Comparison of ENCODE assay signal across 20 mouse cellular contexts in genomic region chr17:31144040-31145037, GRCm38 (mm10). TPM values are rescaled to one million over a fixed set of nuclear protein-coding genes. Genes with fewer than 3 reads are reported as not detected.
DNase-seq lines count a peak whose midpoint lies in the region; ATAC-seq and TF ChIP-seq lines count a peak whose summit lies in the region.
"Had no signal": no experiment of that assay in that cellular context is flagged by ENCODE, and none has a peak within 500 bp of the region (broad histone marks: within the 10 kb centered on the region; RNA-seq: fewer than 3 reads in every experiment).

TSS of gene Tff2 (minus strand) at chr17:31144282.

- no peaks in the 10 kb centered on the region for H3K4me1 ChIP-seq in kidney, postnatal 0 days (replicated peaks; ENCODE audit: insufficient read depth, low read length)
- no peaks in the 10 kb centered on the region for H3K4me1 ChIP-seq in kidney, embryonic 16.5 days (ENCODE audit: insufficient read depth, low read length)
- 0 out of 2 replicates have a peak, but pooled peaks cover 4% of the 10 kb centered on the region for H3K4me1 ChIP-seq in intestine, postnatal 0 days (replicated peaks; ENCODE audit: control insufficient read depth, insufficient read depth, low read length)
- H3K4me1 ChIP-seq in stomach, embryonic 16.5 days (ENCODE audit: control insufficient read depth, insufficient read depth, low read length), result no peaks in the 10 kb centered on the region
- H3K4me1 ChIP-seq: liver, embryonic 13.5 days; neural tube, embryonic 12.5 days had no signal

- ATAC-seq in kidney, postnatal 0 days (replicated peaks; ENCODE audit: low FRiP score, low read depth), result no peak; the same call in 1 of the 2 replicates
- ATAC-seq in kidney, embryonic 16.5 days (ENCODE audit: low FRiP score, low TSS enrichment), result no peak
- ATAC-seq in intestine, postnatal 0 days, result peak; percentile 57; the same call in 1 of the 2 replicates
- ATAC-seq in stomach, embryonic 16.5 days (ENCODE audit: insufficient read depth, low FRiP score), result peak; percentile 86; the same call in 1 of the 2 replicates
- ATAC-seq: forebrain, embryonic 16.5 days had no signal

- no peaks in the 10 kb centered on the region for H3K27me3 ChIP-seq in kidney, postnatal 0 days (ENCODE audit: insufficient read depth, low read length)
- no peaks in the 10 kb centered on the region for H3K27me3 ChIP-seq in kidney, embryonic 16.5 days (ENCODE audit: insufficient read depth, low read length)
- no peaks in the 10 kb centered on the region for H3K27me3 ChIP-seq in intestine, postnatal 0 days (replicated peaks; ENCODE audit: control insufficient read depth, insufficient read depth, low read length)
- H3K27me3 ChIP-seq in stomach, embryonic 16.5 days (ENCODE audit: control insufficient read depth, insufficient read depth, low read length), result no peaks in the 10 kb centered on the region
- H3K27me3 ChIP-seq: hindbrain, embryonic 15.5 days; liver, embryonic 13.5 days; midbrain, embryonic 12.5 days; neural tube, embryonic 12.5 days had no signal

- H3K4me3 ChIP-seq in kidney, postnatal 0 days (replicated peaks; ENCODE audit: low read depth, low read length), result no peak within 1 kb of the TSS
- H3K4me3 ChIP-seq in kidney, embryonic 16.5 days (ENCODE audit: low read length), result no peak within 1 kb of the TSS
- H3K4me3 ChIP-seq in intestine, postnatal 0 days (ENCODE audit: low read depth, low read length), result no peak within 1 kb of the TSS
- no peak within 1 kb of the TSS for H3K4me3 ChIP-seq in stomach, embryonic 16.5 days (replicated peaks; ENCODE audit: low read length)
- H3K4me3 ChIP-seq: hindbrain, embryonic 15.5 days; liver, embryonic 13.5 days; midbrain, embryonic 12.5 days; neural tube, embryonic 12.5 days had no signal

- 60% methylated on average over 15 of the region's 15 CpGs for WGBS in kidney, postnatal 0 days
- WGBS in kidney, embryonic 16.5 days, result 61% methylated on average over 15 of the region's 15 CpGs
- WGBS in intestine, postnatal 0 days, result 44% methylated on average over 15 of the region's 15 CpGs
- 54% methylated on average over 15 of the region's 15 CpGs for WGBS in stomach, embryonic 16.5 days

- no peak within 1 kb of the TSS for H3K4me2 ChIP-seq in kidney, postnatal 0 days (ENCODE audit: low read length)
- H3K4me2 ChIP-seq in kidney, embryonic 16.5 days (replicated peaks; ENCODE audit: low read depth, low read length), result no peak within 1 kb of the TSS
- no peak within 1 kb of the TSS for H3K4me2 ChIP-seq in intestine, postnatal 0 days (replicated peaks; ENCODE audit: low read depth)
- no peak within 1 kb of the TSS for H3K4me2 ChIP-seq in stomach, embryonic 16.5 days (ENCODE audit: low read depth, low read length)
- H3K4me2 ChIP-seq: hindbrain, embryonic 15.5 days; liver, embryonic 13.5 days; midbrain, embryonic 12.5 days; neural tube, embryonic 12.5 days had no signal

- intact Hi-C loops in gastrocnemius, postnatal 14 days (cut with DNase I; ENCODE audit: low total_unique reads), result loop anchor here (5.0 kb wide), 1 partner anchor 93 kb away; no protein-coding TSS in a partner anchor

- peak; percentile 25 for DNase-seq in kidney, postnatal 0 days (ENCODE audit: low spot score)
- DNase-seq in retina, postnatal 1 day, result peak; percentile 22
- no peak for DNase-seq in retina, embryonic 14.5 days (ENCODE audit: low spot score)
- no peak for DNase-seq in left cerebral cortex, adult 8-10 months (ENCODE audit: low spot score in 2 of 2)
- no peak for DNase-seq in gastrocnemius, postnatal 14 days
- DNase-seq: cerebellum, postnatal 36 days; liver, embryonic 13.5 days; right cerebral cortex, adult 18-20 months; thymus, postnatal 4 days had no signal

- H3K9me3 ChIP-seq in kidney, postnatal 0 days (replicated peaks; ENCODE audit: low read length), result no peaks in the 10 kb centered on the region
- no peaks in the 10 kb centered on the region for H3K9me3 ChIP-seq in kidney, embryonic 16.5 days (ENCODE audit: low read length)
- no peaks in the 10 kb centered on the region for H3K9me3 ChIP-seq in intestine, postnatal 0 days (ENCODE audit: control insufficient read depth)
- no peaks in the 10 kb centered on the region for H3K9me3 ChIP-seq in stomach, embryonic 16.5 days (replicated peaks; ENCODE audit: control insufficient read depth, low read length)
- H3K9me3 ChIP-seq: hindbrain, embryonic 15.5 days; liver, embryonic 13.5 days; neural tube, embryonic 12.5 days had no signal

- peak; percentile 20; the same call in 1 of the 2 replicates for TF ChIP-seq CTCF in kidney, postnatal 0 days (IDR thresholded peaks at IDR 0.05; ENCODE audit: low read depth)
- 0 out of 2 replicates have a peak, but pooled peaks have one; percentile 2 for TF ChIP-seq CTCF in intestine, postnatal 0 days (IDR thresholded peaks at IDR 0.05; ENCODE audit: low read depth)

- H3K27ac ChIP-seq in kidney, postnatal 0 days, result no peak within 1 kb of the TSS
- H3K27ac ChIP-seq in kidney, embryonic 16.5 days (ENCODE audit: low read length), result no peak within 1 kb of the TSS
- H3K27ac ChIP-seq in intestine, postnatal 0 days (ENCODE audit: low read depth, low read length), result no peak within 1 kb of the TSS
- H3K27ac ChIP-seq in stomach, embryonic 16.5 days (ENCODE audit: low read length), result peak within 1 kb of the TSS; percentile 17; the same call in 1 of the 2 replicates
- H3K27ac ChIP-seq: hindbrain, embryonic 15.5 days; liver, embryonic 13.5 days; midbrain, embryonic 12.5 days; neural tube, embryonic 12.5 days had no signal

- no peak within 1 kb of the TSS for H3K9ac ChIP-seq in kidney, postnatal 0 days (ENCODE audit: low read depth, low read length)
- no peak within 1 kb of the TSS for H3K9ac ChIP-seq in kidney, embryonic 16.5 days (replicated peaks; ENCODE audit: low read length)
- no peak within 1 kb of the TSS for H3K9ac ChIP-seq in intestine, postnatal 0 days (ENCODE audit: low read depth, low read length)
- H3K9ac ChIP-seq in stomach, embryonic 16.5 days (ENCODE audit: low read length), result no peak within 1 kb of the TSS
- H3K9ac ChIP-seq: hindbrain, embryonic 15.5 days; liver, embryonic 13.5 days; midbrain, embryonic 12.5 days; neural tube, embryonic 12.5 days had no signal

- no peaks in the 10 kb centered on the region for H3K36me3 ChIP-seq in kidney, postnatal 0 days (ENCODE audit: insufficient read depth, low read length)
- H3K36me3 ChIP-seq in kidney, embryonic 16.5 days (ENCODE audit: insufficient read depth, low read length), result no peaks in the 10 kb centered on the region
- no peaks in the 10 kb centered on the region for H3K36me3 ChIP-seq in intestine, postnatal 0 days (ENCODE audit: control insufficient read depth, insufficient read depth)
- no peaks in the 10 kb centered on the region for H3K36me3 ChIP-seq in stomach, embryonic 16.5 days (ENCODE audit: control insufficient read depth, insufficient read depth, low read length)
- H3K36me3 ChIP-seq: hindbrain, embryonic 15.5 days; liver, embryonic 13.5 days; midbrain, embryonic 12.5 days; neural tube, embryonic 12.5 days had no signal

RNA-seq across cellular contexts. Expression of gene Tff2, which starts in this region (rescaled TPM):
- 4.9 and 7.7 TPM in 2 replicates for polyA plus RNA-seq in kidney, postnatal 0 days (2015; fragmentation: Nextera tagmentation; extraction: Ambion mirVana)
- polyA plus RNA-seq in kidney, embryonic 16.5 days (2015; fragmentation: Nextera tagmentation; extraction: Ambion mirVana), result 2.1 and 2.3 TPM in 2 replicates
- polyA plus RNA-seq in intestine, postnatal 0 days (2015; fragmentation: Nextera tagmentation; extraction: Ambion mirVana), result 116 and 203 TPM in 2 replicates
- 99.1 and 132 TPM in 2 replicates for polyA plus RNA-seq in stomach, embryonic 16.5 days (2015; fragmentation: Nextera tagmentation; extraction: Ambion mirVana)
- not detected for total RNA-seq in left cerebral cortex, adult 8-10 months (2022)
- total RNA-seq in gastrocnemius, postnatal 14 days (2021), result not detected
- total RNA-seq: gastrocnemius, postnatal 4 days; layer of hippocampus, adult 18-20 months; left cerebral cortex, postnatal 10 days had no signal
- polyA plus RNA-seq: forebrain, embryonic 16.5 days; heart, postnatal 0 days; hindbrain, embryonic 15.5 days; liver, embryonic 13.5 days; midbrain, embryonic 12.5 days; neural tube, embryonic 12.5 days had no signal

Comparison
In these comparisons a context has a peak if more than half of its experiments do, and no peak if none do; other contexts are left out.
1. RNA of gene Tff2 (polyA plus RNA-seq): 116 to 203 TPM in intestine, postnatal 0 days and 99.1 to 132 TPM in stomach, embryonic 16.5 days; 4.9 to 7.7 TPM in kidney, postnatal 0 days and 2.1 to 2.3 TPM in kidney, embryonic 16.5 days; every median in the first group is over 10 times any median in the second.
2. DNase-seq: peak in kidney, postnatal 0 days (single experiment) and retina, postnatal 1 day (single experiment); none in retina, embryonic 14.5 days (single experiment), left cerebral cortex, adult 8-10 months (0 of 2) and gastrocnemius, postnatal 14 days (single experiment).
3. ATAC-seq: peak in intestine, postnatal 0 days (single experiment) and stomach, embryonic 16.5 days (single experiment); none in kidney, postnatal 0 days (single experiment) and kidney, embryonic 16.5 days (single experiment).